Mouse (Mus musculus) adrenal gland, postnatal 10 days (tissue): ENCODE measurements at regions not wholly inside any gene's neighbourhood (a gene's known extent, or its start where the extent isn't known, plus 50 kb on each side); places are given as distances from the start of the nearest gene placed in this dataset.

Source experiments
- DNase-seq: peaks from one replicate; pipeline ENCODE4 v3.0.0; 2021; ENCODE audit warnings: mixed read lengths

DNA sequence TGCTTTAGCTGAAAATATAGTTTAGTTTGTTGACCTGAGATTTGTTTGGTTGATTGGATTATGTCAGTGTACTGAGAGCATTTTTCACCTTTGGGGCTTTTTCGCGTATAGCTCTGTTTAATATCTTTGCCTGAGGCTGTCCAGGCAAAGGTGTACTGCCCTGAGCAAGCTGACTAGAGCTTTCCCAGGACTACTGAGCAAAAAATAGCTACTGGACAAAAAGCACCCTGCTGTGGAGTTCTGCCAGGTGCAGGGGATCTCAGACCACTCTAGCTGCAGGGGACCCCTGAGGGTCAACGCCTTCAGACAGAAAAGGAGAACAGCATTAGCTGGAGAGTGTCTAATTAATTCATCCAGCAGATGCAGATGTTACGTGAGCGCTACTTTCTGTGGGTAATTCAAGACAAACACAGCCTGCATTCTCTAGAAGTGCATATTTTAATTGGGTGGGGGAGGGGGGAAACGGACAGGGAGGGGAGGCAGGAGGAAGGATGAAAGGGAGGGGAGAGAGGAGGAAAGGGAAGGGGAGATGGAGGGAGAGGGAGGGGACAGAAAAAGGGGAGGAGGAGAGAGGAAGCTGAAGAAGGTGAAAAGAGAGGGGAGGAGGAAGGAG lies 61.7 kb downstream of the Thnsl1 start:
- DNase-seq: no peak

- no peak for DNase-seq
Observed at GRCm38 (mm10) chr2:21269989-21270846, 64.7 kb downstream of the Thnsl1 start.

GRCm38 (mm10) chr2:21273416-21273815 lies 67.9 kb downstream of the Thnsl1 start:
- DNase-seq: peak; percentile 14

- DNase-seq: no peak
Observed at GRCm38 (mm10) chr2:21275315-21275714, 69.8 kb downstream of the Thnsl1 start.

GRCm38 (mm10) chr2:21280794-21281420 lies 75.4 kb downstream of the Thnsl1 start:
- DNase-seq: peak; percentile 87

GRCm38 (mm10) chr2:21282505-21283200 lies 77.1 kb downstream of the Thnsl1 start:
- no peak for DNase-seq

DNA sequence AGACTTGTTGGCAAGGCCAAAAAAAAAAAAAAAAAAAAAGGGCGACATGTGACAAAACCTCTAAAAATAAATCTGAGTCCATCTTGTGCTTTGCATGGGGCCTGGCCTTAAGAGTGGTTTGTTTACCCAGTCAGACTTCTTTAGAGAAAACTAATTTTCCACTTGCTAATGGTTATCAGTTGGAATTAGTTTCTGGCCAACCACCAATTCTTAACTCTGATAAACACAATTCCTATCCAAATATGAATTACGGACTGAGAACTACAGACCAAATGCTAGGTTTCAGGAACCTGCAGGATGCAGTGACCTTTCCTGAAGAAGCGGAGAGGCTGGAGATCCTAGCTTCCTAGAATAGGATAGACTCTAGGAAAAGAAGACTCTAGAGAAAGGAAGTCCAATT lies 79.4 kb downstream of the Thnsl1 start:
- no peak for DNase-seq

GRCm38 (mm10) chr2:21287786-21288185 lies 79.6 kb upstream of the Gpr158 start:
- DNase-seq: no peak

DNA sequence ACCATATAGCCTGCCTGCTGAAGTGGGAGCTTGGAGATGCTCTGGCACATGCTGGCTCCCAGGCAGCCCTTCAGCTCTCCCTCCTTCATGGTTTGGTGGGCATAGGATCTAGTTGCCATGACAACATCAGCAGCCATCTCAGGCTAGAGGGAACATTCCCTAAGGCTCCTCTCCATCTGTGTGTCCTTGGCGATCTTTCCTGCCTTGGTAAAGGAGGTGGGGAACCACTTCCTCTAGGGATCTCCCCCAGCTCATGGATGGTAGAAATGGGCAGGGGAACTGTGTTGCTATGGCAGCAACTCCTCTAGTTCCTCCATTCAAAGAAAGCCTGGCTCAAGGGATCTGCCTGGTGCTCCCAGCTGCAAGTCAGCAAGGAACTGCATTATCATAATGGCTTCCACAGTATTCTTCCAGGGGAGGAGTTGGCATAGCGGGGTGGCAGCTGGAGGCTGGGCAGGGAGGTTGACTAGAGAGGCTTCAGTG lies 74.6 kb upstream of the Gpr158 start:
- DNase-seq: no peak

GRCm38 (mm10) chr2:21294002-21294401 lies 73.3 kb upstream of the Gpr158 start:
- no peak for DNase-seq

DNA sequence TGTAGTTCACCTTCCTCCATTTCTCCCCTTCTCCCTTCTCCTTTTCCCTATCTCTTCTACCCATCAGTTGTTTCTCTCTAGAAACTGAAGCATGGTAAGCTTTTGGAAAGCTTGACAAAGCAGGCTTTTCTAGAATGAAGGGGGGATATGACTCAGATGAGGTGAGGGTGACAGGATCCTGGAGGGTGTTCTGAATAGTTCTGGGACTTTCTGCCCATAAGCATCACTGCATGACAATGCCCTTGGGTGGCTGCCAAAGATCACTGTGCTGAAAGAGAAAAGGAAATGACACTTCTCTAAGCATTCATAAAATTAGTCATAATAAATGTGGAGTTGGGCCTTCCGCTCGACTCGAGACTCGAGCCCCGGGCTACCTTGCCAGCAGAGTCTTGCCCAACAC lies 67.7 kb upstream of the Gpr158 start:
- no peak for DNase-seq
